Mouse (Mus musculus): Measurements from ENCODE around the gene Aga. TPM values are rescaled to one million over a fixed set of nuclear protein-coding genes. Genes with fewer than 3 reads are reported as not detected.

Aga gene
- 1.6 and 1.9 TPM in 2 replicates for polyA plus RNA-seq (2012; rRNA removed; ENCODE audit: low replicate concordance)

DNA sequence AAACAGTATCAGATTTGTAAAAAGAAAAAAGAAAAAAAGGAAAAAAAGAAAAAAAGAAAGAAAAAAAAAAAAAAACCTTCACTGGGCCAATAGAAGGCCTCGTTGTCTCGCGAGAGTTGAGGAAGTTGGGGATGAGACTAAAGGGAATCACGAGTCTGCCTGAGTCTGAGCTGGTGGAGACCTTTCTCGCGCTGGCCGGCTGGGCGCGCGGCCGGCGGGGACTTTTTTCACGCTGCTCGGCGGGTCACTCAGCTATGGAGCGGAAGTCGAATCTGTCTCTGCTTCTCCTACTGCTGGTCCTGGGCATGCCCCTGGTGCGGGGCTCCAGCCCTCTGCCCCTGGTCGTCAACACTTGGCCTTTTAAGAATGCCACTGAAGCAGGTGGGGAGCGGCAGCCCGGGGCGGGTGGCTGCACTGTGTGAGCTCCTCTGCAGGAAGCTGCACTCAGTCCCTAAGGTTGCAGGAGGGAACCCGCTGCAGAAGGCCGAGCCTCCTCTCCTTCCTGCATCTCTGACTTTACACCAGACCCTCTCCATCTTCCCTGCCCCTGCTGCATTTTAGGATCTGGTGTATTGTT, at the start of gene Aga:
TSS of gene Aga (plus strand) at position 177 of the 577 bp plus-strand sequence.

Other genes starting within 250 kb of the Aga start
- 0.43 and 0.67 TPM in 2 replicates for gene Neil3, start 127.3 kb downstream of the Aga start, polyA plus RNA-seq (2012; rRNA removed; ENCODE audit: low replicate concordance)

Data from duodenum, adult 2 months (tissue).